Mouse (Mus musculus) kidney, adult 2 months (tissue): ENCODE data around the gene Daw1. TPM values are rescaled to one million over a fixed set of nuclear protein-coding genes. Genes with fewer than 3 reads are reported as not detected.

Experiments used
- DNase-seq: peaks from one replicate; pipeline ENCODE4 v3.0.0; 2021
- H3K27ac ChIP-seq: fragments of 200-500 bp; 2 replicates; pipeline ENCODE4 v1.5.1; 2012; ENCODE audit warnings: low read depth, low read length, control low read depth, inconsistent platforms; ENCODE audit not compliant: insufficient read depth
- H3K27me3 ChIP-seq: fragments of 200-500 bp; replicated peaks from 2 replicates; pipeline ENCODE4 v1.6.1; 2012; ENCODE audit warnings: mild to moderate bottlenecking, moderate library complexity, low read length, inconsistent platforms; ENCODE audit not compliant: control insufficient read depth, insufficient read depth
- H3K36me3 ChIP-seq: fragments of 200-500 bp; 2 replicates; pipeline ENCODE4 v1.6.1; 2012; ENCODE audit warnings: mild to moderate bottlenecking, moderate library complexity, low read length, inconsistent platforms; ENCODE audit not compliant: control insufficient read depth, insufficient read depth
- H3K4me1 ChIP-seq: fragments of 200-500 bp; 2 replicates; pipeline ENCODE4 v1.6.1; 2011; ENCODE audit warnings: low read length; ENCODE audit not compliant: control insufficient read depth, insufficient read depth
- H3K4me3 ChIP-seq: fragments of 200-500 bp; 2 replicates; pipeline ENCODE4 v1.5.1; 2011; ENCODE audit warnings: mild to moderate bottlenecking, low read depth, low read length, control low read depth; ENCODE audit not compliant: insufficient read depth
- CTCF ChIP-seq: fragments of 200-500 bp; conservative IDR thresholded peaks from 2 replicates; pipeline ENCODE4 v1.5.1; 2011; ENCODE audit warnings: low read depth, mild to moderate bottlenecking, control low read depth, low read length, moderate library complexity, mixed read lengths; ENCODE audit not compliant: insufficient read depth, insufficient read length
- POLR2A ChIP-seq: fragments of 200-500 bp; IDR thresholded peaks from one replicate; pipeline ENCODE4 v1.6.1; 2011; ENCODE audit warnings: low read depth, low read length, control low read depth
- WGBS: fragments of 180-500 bp; shearing (Covaris S2); methylation state at CpG from one replicate; pipeline ENCODE4 v1.1.7; 2018; 5-methylcytosine and 5-hydroxymethylcytosine counted together
- polyA plus RNA-seq: library from polyadenylated mRNA; depleted of rRNA; stranded (reverse); fragments of >200 nt; gene quantifications from 2 replicates; pipeline ENCODE4 v1.2.3, GENCODE M21; 2012

Gene Daw1
- polyA plus RNA-seq, 1 experiment = 0.44 TPM

- no peak overlapping the region for H3K4me3 ChIP-seq
- WGBS = 61% methylated on average over 4 of the region's 4 CpGs
- no peak overlapping the region for H3K27ac ChIP-seq
- H3K27me3 ChIP-seq = no peaks in the 10 kb centered on the region
- no peaks in the 10 kb centered on the region for H3K4me1 ChIP-seq
- TF ChIP-seq CTCF = no peak
- peak; percentile 10 for DNase-seq
- no peaks in the 10 kb centered on the region for H3K36me3 ChIP-seq
Observed at GRCm38 (mm10) chr1:83181418-83181817, 21.9 kb downstream of the Daw1 start.

DNA sequence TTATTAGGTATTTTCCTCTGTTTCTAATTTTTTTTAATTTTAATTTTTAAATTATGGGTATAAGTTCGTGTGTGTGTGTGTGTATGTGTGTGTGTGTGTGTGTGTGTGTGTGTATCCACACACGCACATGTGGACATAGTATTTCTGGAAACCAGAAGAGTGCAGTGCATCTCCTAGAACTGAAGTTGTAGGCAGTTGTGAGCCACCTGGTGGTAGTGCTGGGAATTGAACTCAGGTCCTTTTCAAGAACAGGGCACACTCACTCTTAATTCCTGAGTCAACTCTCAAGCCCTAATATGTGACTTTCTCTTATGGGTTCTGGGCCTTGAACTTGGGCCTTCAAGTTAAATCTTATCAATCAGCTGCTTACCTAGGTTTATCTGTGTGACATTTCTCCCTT lies 27.6 kb downstream of the Daw1 start:
- H3K4me1 ChIP-seq = no peaks in the 10 kb centered on the region
- H3K27ac ChIP-seq = no peak overlapping the region
- H3K4me3 ChIP-seq = no peak overlapping the region
- no peaks in the 10 kb centered on the region for H3K27me3 ChIP-seq
- 39% methylated on average over 2 of the region's 2 CpGs for WGBS
- no peak for TF ChIP-seq POLR2A
- TF ChIP-seq CTCF = peak; percentile 75
- peak; percentile 69 for DNase-seq
- H3K36me3 ChIP-seq = no peaks in the 10 kb centered on the region

- Histone ChIP-seq H3K4me1 (no peaks in the 10 kb centered on the region), H3K36me3 (no peaks in the 10 kb centered on the region), H3K4me3 (no peak overlapping the region), H3K27me3 (no peaks in the 10 kb centered on the region), H3K27ac (no peak overlapping the region)
- WGBS = 50% methylated on average over 1 of the region's 1 CpGs
- DNase-seq = no peak
- TF ChIP-seq POLR2A (no peak), CTCF (no peak)
Observed at GRCm38 (mm10) chr1:83209981-83210380, 50.4 kb downstream of the Daw1 start.

- 27% methylated on average over 1 of the region's 1 CpGs for WGBS
- TF ChIP-seq CTCF (no peak), POLR2A (no peak)
- no peaks in the 10 kb centered on the region for H3K27me3 ChIP-seq
- H3K4me1 ChIP-seq = no peaks in the 10 kb centered on the region
- no peak overlapping the region for H3K4me3 ChIP-seq
- no peak overlapping the region for H3K27ac ChIP-seq
- no peaks in the 10 kb centered on the region for H3K36me3 ChIP-seq
- peak; percentile 2 for DNase-seq
Observed at GRCm38 (mm10) chr1:83218260-83218659, 58.7 kb downstream of the Daw1 start.

DNA sequence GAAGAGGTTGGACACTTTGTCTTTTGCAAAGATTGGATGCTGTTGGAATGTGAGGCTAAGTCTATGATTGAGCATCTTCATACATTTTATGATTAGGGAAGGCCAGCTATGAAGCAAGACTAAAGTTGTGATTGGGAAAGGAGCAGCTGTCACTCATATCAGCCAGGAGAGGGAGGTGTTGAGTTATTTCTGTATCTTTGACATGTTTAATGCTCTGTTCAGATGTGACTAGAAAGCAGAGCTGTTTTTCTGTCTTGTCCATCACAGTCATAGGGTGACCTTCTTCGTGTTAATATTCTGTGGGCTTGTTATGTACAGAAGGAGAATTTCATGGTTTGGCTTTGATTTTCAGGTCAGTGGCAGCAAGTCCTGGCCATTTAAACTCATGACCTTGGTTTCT lies 63.5 kb downstream of the Daw1 start:
- no peak for DNase-seq
- 76% methylated on average over 1 of the region's 1 CpGs for WGBS
- Histone ChIP-seq H3K4me3 (no peak overlapping the region), H3K4me1 (no peaks in the 10 kb centered on the region), H3K27me3 (no peaks in the 10 kb centered on the region), H3K27ac (no peak overlapping the region), H3K36me3 (no peaks in the 10 kb centered on the region)
- no peak for TF ChIP-seq POLR2A
- TF ChIP-seq CTCF = no peak

DNA sequence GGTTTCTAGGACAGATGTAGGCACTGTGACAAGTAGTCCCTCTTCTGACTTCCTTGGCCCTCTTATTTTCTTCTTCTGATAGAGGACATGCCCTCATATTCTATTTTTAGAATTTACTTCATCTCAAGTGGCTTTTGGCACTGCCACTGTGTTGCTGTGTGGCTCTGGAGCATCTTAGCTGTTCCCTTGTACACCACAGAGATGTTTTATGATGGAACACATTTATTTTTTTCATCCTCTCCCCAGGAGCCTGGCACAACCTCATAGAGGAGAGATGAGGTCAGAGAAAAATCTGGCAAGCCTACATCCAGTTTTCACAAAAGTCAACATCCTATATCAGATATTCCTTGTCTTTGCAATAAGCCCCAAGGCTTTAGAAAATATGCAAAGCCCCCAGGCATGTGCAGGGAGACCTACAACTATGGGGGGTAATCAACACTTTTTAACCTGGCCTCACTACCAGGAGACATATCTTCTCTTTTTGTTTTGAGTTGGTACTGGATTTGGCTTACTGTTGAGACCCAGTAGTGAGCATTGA lies 64.9 kb downstream of the Daw1 start:
- Histone ChIP-seq H3K4me3 (no peak overlapping the region), H3K27ac (no peak overlapping the region), H3K4me1 (no peaks in the 10 kb centered on the region), H3K36me3 (no peaks in the 10 kb centered on the region), H3K27me3 (no peaks in the 10 kb centered on the region)
- DNase-seq = no peak
- TF ChIP-seq POLR2A (no peak), CTCF (no peak)

DNA sequence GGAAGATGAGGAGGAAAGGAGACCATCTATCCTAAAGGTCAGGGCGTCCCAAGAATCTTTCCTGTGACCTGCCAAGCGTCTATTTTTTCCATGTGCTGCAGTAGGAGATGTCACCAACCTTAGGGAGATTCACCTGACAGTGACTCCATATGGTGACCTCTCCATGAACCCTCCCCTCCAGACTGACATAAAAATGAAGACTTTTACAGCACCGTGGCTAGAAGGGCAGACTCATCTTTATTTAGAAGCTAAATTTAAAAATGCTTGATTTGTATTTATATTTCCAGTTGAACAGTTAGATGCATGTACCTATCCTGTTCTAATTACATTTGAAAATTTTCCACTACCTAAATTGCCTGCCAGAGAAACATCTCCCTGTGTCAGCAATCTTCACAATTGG lies 68.4 kb downstream of the Daw1 start:
- H3K36me3 ChIP-seq = no peaks in the 10 kb centered on the region
- no peak overlapping the region for H3K4me3 ChIP-seq
- H3K4me1 ChIP-seq = no peaks in the 10 kb centered on the region
- H3K27ac ChIP-seq = no peak overlapping the region
- no peak for TF ChIP-seq CTCF
- no peak for TF ChIP-seq POLR2A
- DNase-seq = no peak
- WGBS = 78% methylated on average over 3 of the region's 3 CpGs
- no peaks in the 10 kb centered on the region for H3K27me3 ChIP-seq
